Mouse (Mus musculus): Measurements from ENCODE around the gene Mospd2. TPM values are rescaled to one million over a fixed set of nuclear protein-coding genes. Genes with fewer than 3 reads are reported as not detected.

Mospd2 gene
- polyA plus RNA-seq, 1 experiment from 2014 or later, result 18.1 TPM

DNA sequence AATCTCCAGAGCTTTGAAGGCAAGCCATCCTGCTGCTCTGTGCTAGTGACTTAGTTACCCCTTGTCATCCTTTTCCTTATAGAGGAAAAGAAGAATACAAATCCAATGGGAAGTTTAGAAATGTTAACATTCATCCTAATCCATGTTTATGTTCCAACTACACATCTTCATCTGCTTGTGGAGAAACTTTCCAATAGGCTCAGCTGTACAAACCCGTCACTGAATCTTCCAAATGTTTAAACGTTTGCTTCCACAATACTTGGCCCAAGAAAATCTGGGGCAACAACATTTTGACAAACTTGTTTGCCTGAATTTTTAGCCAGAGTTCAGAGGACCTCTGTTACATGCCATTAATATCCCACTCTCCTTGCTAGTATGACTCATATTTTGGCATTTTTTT is 78.3 kb downstream of the Mospd2 start:
- H3K36me3 ChIP-seq, result no peaks in the 10 kb centered on the region
- H3K9ac ChIP-seq, result no peak overlapping the region
- H3K4me3 ChIP-seq, result no peak overlapping the region
- WGBS, result 83% methylated on average over 2 of the region's 2 CpGs
- H3K27me3 ChIP-seq, result no peaks in the 10 kb centered on the region
- ATAC-seq (ENCODE audit: low FRiP score), result no peak
- no peak overlapping the region for H3K27ac ChIP-seq
- no peaks in the 10 kb centered on the region for H3K9me3 ChIP-seq (replicated peaks)
- no peaks in the 10 kb centered on the region for H3K4me1 ChIP-seq
- no peak overlapping the region for H3K4me2 ChIP-seq (replicated peaks)

DNA sequence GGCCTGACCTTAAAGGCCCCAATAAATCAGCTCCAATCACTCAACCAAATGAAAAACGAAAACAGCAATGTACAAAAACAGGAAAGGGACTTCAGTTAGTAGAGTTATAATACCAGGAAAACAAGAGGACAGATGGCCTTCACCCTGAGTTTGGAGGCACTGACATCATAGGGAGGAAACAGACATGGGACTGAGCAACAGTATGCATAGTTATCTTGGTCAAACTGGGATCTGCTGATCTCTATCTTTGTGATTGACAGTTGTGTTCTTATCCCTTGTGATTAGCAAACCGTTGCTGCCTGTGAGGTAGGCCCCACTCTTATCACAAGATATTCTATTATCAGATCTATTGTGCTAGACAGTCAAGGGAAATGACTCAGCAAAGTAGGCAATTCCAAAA is 80.4 kb downstream of the Mospd2 start:
- no peaks in the 10 kb centered on the region for H3K9me3 ChIP-seq (replicated peaks)
- no peak for ATAC-seq (ENCODE audit: low FRiP score)
- 71% methylated on average over 2 of the region's 2 CpGs for WGBS
- H3K4me3 ChIP-seq, result no peak overlapping the region
- no peaks in the 10 kb centered on the region for H3K36me3 ChIP-seq
- no peaks in the 10 kb centered on the region for H3K4me1 ChIP-seq
- no peaks in the 10 kb centered on the region for H3K27me3 ChIP-seq
- H3K4me2 ChIP-seq (replicated peaks), result no peak overlapping the region
- H3K27ac ChIP-seq, result no peak overlapping the region
- no peak overlapping the region for H3K9ac ChIP-seq

DNA sequence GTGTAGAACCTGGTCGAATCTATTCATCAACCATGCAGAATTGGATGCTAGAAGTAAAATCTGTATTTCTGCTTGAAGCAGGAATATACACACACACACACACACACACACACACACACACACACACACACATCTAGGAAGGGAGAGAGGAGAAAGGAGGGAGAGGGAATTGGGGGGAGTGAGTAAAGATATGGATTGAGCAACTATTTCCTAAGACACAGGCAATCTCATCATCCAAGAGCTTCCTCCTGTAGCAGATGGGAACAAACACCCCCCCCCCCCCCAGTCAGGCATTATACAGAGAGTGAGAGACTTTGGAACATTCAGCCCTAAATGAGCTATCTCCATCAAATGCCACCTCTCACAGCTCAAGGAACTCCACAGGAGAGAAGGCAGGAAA is 93.9 kb downstream of the Mospd2 start:
- Histone ChIP-seq H3K36me3 (no peaks in the 10 kb centered on the region), H3K4me1 (no peaks in the 10 kb centered on the region), H3K4me3 (no peak overlapping the region), H3K9ac (no peak overlapping the region), H3K9me3 (replicated peaks) (no peaks in the 10 kb centered on the region), H3K4me2 (replicated peaks) (no peak overlapping the region), H3K27ac (no peak overlapping the region), H3K27me3 (no peaks in the 10 kb centered on the region)
- 96% methylated on average over 1 of the region's 1 CpGs for WGBS
- no peak for ATAC-seq (ENCODE audit: low FRiP score)

Other genes with a start within 250 kb of the Mospd2 start
- 7.1 and 7.4 TPM in 2 replicates for gene Fancb, start 217 bp upstream of the Mospd2 start, polyA plus RNA-seq (2016; fragmentation: Nextera tagmentation; extraction: Ambion mirVana)
- gene Gm17604, start 24.5 kb upstream of the Mospd2 start, polyA plus RNA-seq (2016; fragmentation: Nextera tagmentation; extraction: Ambion mirVana), result not detected in 2 replicates